Mouse (Mus musculus) CD4-positive, CD25-positive, alpha-beta regulatory T cell, adult 2 months (primary cell): ENCODE data around the gene Ankle1.

Source experiments
- DNase-seq: peaks from one replicate; pipeline ENCODE4 v3.0.0-alpha.2; 2012; ENCODE audit warnings: low read depth, low spot score

Ankle1 gene

DNA sequence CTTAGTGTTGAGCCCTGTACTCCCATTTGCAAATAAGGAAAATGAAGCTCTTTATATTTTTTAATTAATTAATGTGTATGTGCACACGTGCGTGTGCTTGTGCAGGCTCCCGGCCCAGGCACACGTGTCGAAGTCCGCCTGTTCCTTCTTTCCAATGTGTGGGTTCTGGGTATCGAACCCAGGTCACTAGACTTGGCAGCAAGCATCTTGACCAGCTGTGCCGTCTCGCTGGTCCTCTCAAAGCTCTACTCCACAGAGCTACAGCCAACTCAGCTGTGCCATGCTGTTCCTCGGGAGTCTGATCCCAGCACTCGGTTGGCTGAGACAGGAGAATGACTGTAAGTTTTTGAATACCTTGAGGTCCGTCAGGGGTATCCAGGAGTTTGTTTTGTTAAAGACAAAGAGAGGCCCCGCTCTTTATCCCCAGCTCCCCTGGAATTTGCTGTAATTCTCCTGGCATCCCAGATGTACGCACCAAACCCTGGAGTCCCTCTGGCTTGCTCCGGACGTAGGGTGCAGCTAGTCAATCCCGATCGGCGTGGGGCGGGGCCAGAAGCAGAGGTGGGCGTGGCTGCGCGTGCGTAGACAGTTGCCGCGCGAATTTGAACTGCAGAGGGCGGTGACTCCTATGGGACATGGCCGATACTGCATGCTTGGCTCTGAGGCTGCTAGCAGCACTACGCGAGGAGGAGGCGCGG lies at the start of gene Ankle1:
Ankle1 (plus strand) TSS at position 610 of the 698 bp plus-strand sequence.
- peak; percentile 97 for DNase-seq

DNA sequence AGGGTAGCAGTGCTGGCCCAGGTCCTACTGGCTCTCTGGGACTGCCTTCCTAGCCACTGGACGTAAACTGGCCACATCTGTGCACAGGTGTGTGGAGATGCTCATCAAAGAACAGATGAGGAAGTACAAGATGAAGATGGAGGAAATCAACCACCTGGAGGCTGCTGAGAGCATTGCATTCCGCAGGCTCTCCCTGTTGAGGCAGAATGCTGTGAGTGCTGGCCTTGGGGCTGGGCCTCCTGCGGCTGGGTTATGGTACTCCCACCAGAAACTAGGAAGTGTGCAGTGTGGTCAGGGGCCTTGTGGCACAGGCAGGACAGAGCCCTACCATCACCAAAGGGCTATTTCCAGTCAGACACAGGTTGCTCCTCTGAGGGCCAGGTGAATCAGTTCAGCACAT lies 47.8 kb upstream of the Ankle1 start:
- no peak for DNase-seq

GRCm38 (mm10) chr8:71366771-71367528 lies 38.9 kb upstream of the Ankle1 start, which contains the start of gene Use1:
Gene Use1, plus strand, starts transcription at chr8:71366848.
- DNase-seq: peak; percentile 97

DNA sequence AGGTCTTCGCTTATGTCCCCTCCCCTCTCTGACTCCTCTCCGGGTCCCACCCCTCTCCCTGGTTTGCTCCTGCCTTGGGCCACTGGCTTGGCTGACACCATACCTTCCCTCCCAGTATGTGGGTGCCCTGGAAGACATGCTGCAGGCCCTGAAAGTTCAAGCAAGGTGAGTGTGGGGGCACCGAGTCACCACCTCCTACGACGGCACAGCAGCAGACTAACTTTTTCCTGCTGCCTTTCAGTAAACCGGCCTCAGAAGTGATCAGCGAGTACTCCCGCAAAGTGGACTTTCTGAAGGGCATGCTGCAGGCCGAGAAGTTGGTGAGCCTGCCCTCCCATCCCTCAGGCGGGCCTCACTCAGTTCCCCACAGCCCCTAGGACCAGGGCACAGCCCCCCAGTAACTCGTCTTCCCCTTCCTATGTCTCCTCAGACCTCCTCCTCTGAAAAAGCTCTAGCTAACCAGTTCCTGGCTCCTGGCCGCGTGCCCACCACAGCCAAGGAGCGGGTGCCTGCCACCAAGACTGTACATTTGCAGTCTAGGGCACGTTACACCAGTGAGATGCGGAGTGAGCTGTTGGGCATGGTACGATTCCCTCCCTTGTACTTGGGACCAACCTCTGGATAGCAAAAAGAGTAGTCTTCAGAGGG lies 38.2 kb upstream of the Ankle1 start:
- no peak for DNase-seq

- no peak for DNase-seq
Observed at GRCm38 (mm10) chr8:71368366-71368765, 37.4 kb upstream of the Ankle1 start.

DNA sequence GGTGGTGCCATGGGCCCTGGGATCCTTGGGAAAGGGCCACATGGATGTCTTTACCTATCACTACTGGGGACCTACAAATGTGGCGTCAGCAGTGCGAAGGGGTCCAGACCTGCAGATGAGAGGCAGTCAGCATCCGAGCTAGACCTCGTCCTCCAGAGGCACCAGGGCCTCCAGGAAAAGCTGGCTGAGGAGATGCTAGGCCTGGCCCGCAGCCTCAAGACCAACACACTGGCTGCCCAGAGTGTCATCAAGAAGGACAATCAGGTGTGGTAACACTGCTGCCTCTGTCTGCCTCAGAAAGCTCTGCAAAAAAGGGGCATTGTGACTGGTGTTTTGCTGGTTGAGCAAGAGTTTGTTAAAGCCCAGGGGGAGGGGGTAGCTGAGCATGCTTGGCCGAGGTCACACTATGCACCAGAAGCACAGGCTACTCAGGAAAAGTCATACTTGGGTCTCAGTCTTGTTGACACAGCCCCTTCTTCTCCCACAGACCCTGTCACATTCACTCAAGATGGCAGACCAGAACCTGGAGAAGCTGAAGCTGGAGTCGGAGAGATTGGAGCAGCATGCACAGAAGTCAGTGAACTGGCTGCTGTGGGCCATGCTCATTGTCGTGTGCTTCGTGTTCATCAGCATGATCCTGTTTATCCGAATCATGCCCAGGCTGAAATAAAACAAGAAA lies 36.6 kb upstream of the Ankle1 start:
- DNase-seq: no peak

GRCm38 (mm10) chr8:71370711-71371235 lies 35.0 kb upstream of the Ankle1 start:
- DNase-seq: peak; percentile 37

- DNase-seq: peak; percentile 99
Observed at GRCm38 (mm10) chr8:71371236-71371848, 34.5 kb upstream of the Ankle1 start, which contains the start of gene Ocel1. Gene Ocel1, plus strand, starts transcription at chr8:71371298.

DNA sequence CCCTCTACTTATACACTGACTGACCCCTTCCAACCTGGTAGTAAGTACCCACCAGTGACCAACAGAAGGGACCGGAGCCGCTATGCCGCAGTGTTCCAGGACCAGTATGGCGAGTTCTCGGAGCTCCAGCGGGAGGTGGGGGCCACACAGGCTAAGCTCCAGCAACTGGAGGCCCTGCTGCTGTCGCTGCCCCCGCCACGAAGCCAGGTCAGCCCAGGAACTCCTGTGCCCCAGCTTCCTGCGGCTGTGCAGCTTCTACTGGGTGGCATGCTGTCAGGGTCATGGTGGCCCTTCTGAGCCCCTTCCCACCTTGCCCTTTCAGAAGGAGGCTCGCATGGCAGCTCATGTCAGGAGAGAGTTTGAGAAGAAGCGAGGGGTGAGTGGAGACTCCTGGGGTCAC lies 33.4 kb upstream of the Ankle1 start:
- no peak for DNase-seq

GRCm38 (mm10) chr8:71373000-71373399 lies 32.8 kb upstream of the Ankle1 start:
- DNase-seq: no peak

DNA sequence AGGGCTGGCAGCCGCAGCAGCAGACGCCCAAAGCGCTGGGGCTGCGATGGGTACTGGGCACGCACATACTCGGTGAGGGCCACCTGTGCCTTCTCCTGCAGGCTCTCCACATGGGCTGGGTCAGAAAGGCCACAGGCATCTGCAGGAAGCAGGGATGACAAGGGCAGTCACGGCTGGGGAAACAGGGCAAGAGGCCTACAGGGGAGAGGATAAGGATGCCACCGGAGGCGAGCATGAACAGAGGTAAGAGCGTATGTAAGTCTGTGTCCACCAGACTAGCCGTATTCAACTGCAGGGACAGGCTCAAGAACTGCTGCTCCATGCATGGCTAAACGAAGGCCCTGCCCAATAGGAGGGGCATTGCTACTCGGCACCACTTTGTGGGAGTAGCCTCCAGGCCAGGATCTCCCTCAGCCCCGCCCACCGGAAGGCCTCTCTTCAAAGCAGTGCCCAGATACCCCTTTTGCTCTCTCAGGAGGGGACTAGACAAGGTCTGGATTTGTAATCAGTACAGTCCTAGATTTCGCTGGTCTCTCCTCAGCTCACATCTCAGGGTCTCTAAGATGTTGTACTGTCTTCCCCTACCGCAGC lies 31.1 kb upstream of the Ankle1 start:
- DNase-seq: no peak

- peak; percentile 71 for DNase-seq
Observed at GRCm38 (mm10) chr8:71375581-71376422, 30.0 kb upstream of the Ankle1 start.

DNA sequence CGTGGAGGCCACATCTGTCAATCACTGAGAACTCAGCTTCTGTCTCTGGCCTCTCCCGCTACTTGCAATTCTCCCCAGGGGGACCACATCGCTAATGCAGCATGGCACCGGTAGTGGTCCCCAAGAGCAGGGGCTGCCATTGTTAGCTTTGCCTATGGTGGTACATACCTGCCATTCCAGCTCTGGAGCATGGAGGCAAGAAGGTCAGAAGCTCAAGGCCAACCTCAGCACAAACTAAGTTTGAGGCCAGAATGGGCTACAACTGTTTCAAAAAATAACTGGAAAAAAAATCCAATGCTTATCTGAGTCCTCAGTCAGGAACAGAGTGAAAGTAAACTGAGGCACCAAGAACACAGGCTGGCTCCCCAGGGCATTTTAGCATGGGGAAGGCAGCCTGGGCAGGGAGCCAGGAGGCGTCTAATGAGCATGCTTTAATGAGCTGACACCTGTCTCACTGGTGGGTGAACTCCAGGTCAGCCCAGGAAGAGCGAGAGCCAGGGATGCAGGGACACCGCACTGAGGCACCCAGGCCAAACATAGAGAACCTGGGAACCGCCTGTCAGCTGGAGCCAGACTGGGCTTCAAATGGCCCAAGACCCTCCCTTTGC lies 29.3 kb upstream of the Ankle1 start:
- DNase-seq: no peak

GRCm38 (mm10) chr8:71379008-71379407 lies 26.8 kb upstream of the Ankle1 start:
- DNase-seq: no peak

GRCm38 (mm10) chr8:71379512-71380075 lies 26.2 kb upstream of the Ankle1 start:
- no peak for DNase-seq

- peak; percentile 37 for DNase-seq
Observed at GRCm38 (mm10) chr8:71380178-71381171, 25.3 kb upstream of the Ankle1 start.

- no peak for DNase-seq
Observed at GRCm38 (mm10) chr8:71381421-71381970, 24.3 kb upstream of the Ankle1 start, which contains the start of gene Nr2f6. Gene Nr2f6, minus strand, starts transcription at chr8:71381960.
